Mouse (Mus musculus) CH12.LX (cell line): ENCODE measurements around the gene Phkg1. TPM values are rescaled to one million over a fixed set of nuclear protein-coding genes. Genes with fewer than 3 reads are reported as not detected.

Source experiments
- DNase-seq: peaks from one replicate; pipeline ENCODE4 v3.0.0-alpha.2; 2013; ENCODE audit errors: extremely low read depth
- H3K27ac ChIP-seq: 2 replicates; pipeline ENCODE4 v1.5.1; 2012; ENCODE audit warnings: low read depth, mild to moderate bottlenecking, control low read depth, moderate library complexity; ENCODE audit not compliant: insufficient read depth
- H3K27me3 ChIP-seq: replicated peaks from 2 replicates; pipeline ENCODE3; 2012; ENCODE audit warnings: inconsistent platforms
- H3K36me3 ChIP-seq, 2 experiments: replicated peaks in 1 of 2; 2 replicates each; pipeline versions ENCODE3 to v1.6.1; 2012; ENCODE audit warnings: inconsistent platforms in 1 of 2, low read length in 1 of 2, mild to moderate bottlenecking in 1 of 2, mixed read lengths in 1 of 2, moderate library complexity in 1 of 2; ENCODE audit not compliant: control insufficient read depth in 1 of 2, insufficient read depth in 1 of 2
- H3K4me1 ChIP-seq, 2 experiments: 2 replicates each; pipeline ENCODE4 v1.6.1; 2012; ENCODE audit warnings: inconsistent platforms in 1 of 2, moderate library complexity in 1 of 2; ENCODE audit not compliant: insufficient read depth in 2 of 2, control insufficient read depth in 1 of 2
- H3K4me2 ChIP-seq: 2 replicates; pipeline ENCODE4 v1.6.1; 2012; ENCODE audit warnings: low read depth, mild to moderate bottlenecking, control low read depth; ENCODE audit not compliant: poor library complexity, insufficient read depth, severe bottlenecking
- H3K4me3 ChIP-seq, 3 experiments: fragments of 150-350 bp in 1 of 3; sonication (generic) in 1 of 3; replicated peaks in 1 of 3; 2 replicates each; pipeline versions ENCODE3 to v1.5.1; 2011 to 2012; ENCODE audit warnings: low read depth in 2 of 3, low read length in 2 of 3, mild to moderate bottlenecking in 2 of 3, moderate library complexity in 2 of 3, control low read depth in 1 of 3, improper control_type of control experiment in 1 of 3, inconsistent platforms in 1 of 3, mixed read lengths in 1 of 3; ENCODE audit not compliant: poor library complexity in 1 of 3
- H3K79me2 ChIP-seq: replicated peaks from 2 replicates; pipeline ENCODE4 v1.6.1; 2012; ENCODE audit warnings: mild to moderate bottlenecking, moderate library complexity; ENCODE audit not compliant: control insufficient read depth, poor library complexity, insufficient read depth, severe bottlenecking; ENCODE audit errors: extremely low read depth
- H3K9ac ChIP-seq: 2 replicates; pipeline ENCODE4 v1.6.1; 2012; ENCODE audit warnings: low read depth, mild to moderate bottlenecking, control low read depth, moderate library complexity; ENCODE audit not compliant: insufficient read depth
- H3K9me3 ChIP-seq: replicated peaks from 2 replicates; pipeline ENCODE3; 2012; ENCODE audit warnings: low read length, inconsistent platforms, mixed read lengths
- BHLHE40 ChIP-seq: IDR thresholded peaks from 2 replicates; pipeline ENCODE4 v1.6.1; 2011; ENCODE audit warnings: mild to moderate bottlenecking, low read depth, low read length, improper control_type of control experiment
- CHD1 ChIP-seq: IDR thresholded peaks from 2 replicates; pipeline ENCODE4 v1.6.1; 2012; ENCODE audit warnings: low read depth, low read length, improper control_type of control experiment, inconsistent platforms
- EP300 ChIP-seq: IDR thresholded peaks from 2 replicates; pipeline ENCODE4 v1.6.1; 2011; ENCODE audit warnings: low read length, improper control_type of control experiment
- ETS1 ChIP-seq: conservative IDR thresholded peaks from 2 replicates; pipeline ENCODE4 v1.6.1; 2012; ENCODE audit warnings: low read depth, mild to moderate bottlenecking, inconsistent platforms, low read length, improper control_type of control experiment, moderate library complexity
- IRF4 ChIP-seq: IDR thresholded peaks from 2 replicates; pipeline ENCODE4 v1.6.1; 2014; ENCODE audit warnings: low read depth, mild to moderate bottlenecking, inconsistent platforms, low read length, improper control_type of control experiment
- JUN ChIP-seq: IDR thresholded peaks from 2 replicates; pipeline ENCODE4 v1.6.1; 2011; ENCODE audit warnings: low read depth, mild to moderate bottlenecking, low read length, improper control_type of control experiment, moderate library complexity; ENCODE audit not compliant: insufficient read depth
- KAT2A ChIP-seq: IDR thresholded peaks from 2 replicates; pipeline ENCODE4 v1.6.1; 2012; ENCODE audit warnings: low read length, improper control_type of control experiment, inconsistent platforms; ENCODE audit not compliant: insufficient replicate concordance
- MAFK ChIP-seq: IDR thresholded peaks from 2 replicates; pipeline ENCODE4 v1.6.1; 2011; ENCODE audit warnings: low read length, improper control_type of control experiment; ENCODE audit not compliant: insufficient replicate concordance
- MAX ChIP-seq: IDR thresholded peaks from 2 replicates; pipeline ENCODE4 v1.6.1; 2011; ENCODE audit warnings: low read length, improper control_type of control experiment
- MYC ChIP-seq: IDR thresholded peaks from 2 replicates; pipeline ENCODE4 v1.6.1; 2011; ENCODE audit warnings: low read depth, mild to moderate bottlenecking, improper control_type of control experiment, low read length
- NELFE ChIP-seq: IDR thresholded peaks from 2 replicates; pipeline ENCODE4 v1.6.1; 2011; ENCODE audit warnings: low read depth, low read length, improper control_type of control experiment
- POLR2A ChIP-seq: IDR thresholded peaks from 2 replicates; pipeline ENCODE4 v1.6.1; 2011; ENCODE audit warnings: low read depth, mild to moderate bottlenecking, improper control_type of control experiment, low read length
- RCOR1 ChIP-seq: conservative IDR thresholded peaks from 2 replicates; pipeline ENCODE4 v1.6.1; 2012; ENCODE audit warnings: low read depth, mild to moderate bottlenecking, inconsistent platforms, low read length, improper control_type of control experiment
- SMC3 ChIP-seq: IDR thresholded peaks from 2 replicates; pipeline ENCODE4 v1.6.1; 2011; ENCODE audit warnings: low read depth, low read length, improper control_type of control experiment
- TBP ChIP-seq: conservative IDR thresholded peaks from 2 replicates; pipeline ENCODE4 v1.6.1; 2011; ENCODE audit warnings: low read depth, low read length, improper control_type of control experiment
- TCF12 ChIP-seq: IDR thresholded peaks from 2 replicates; pipeline ENCODE4 v1.6.1; 2014; ENCODE audit warnings: low read depth, mild to moderate bottlenecking, inconsistent platforms, low read length, improper control_type of control experiment
- UBTF ChIP-seq: IDR thresholded peaks from 2 replicates; pipeline ENCODE4 v1.6.1; 2012; ENCODE audit warnings: low read depth, mild to moderate bottlenecking, inconsistent platforms, low read length, improper control_type of control experiment, moderate library complexity
- USF1 ChIP-seq: IDR thresholded peaks from 2 replicates; pipeline ENCODE4 v1.6.1; 2014; ENCODE audit warnings: low read depth, mild to moderate bottlenecking, inconsistent platforms, low read length, improper control_type of control experiment
- ZNF384 ChIP-seq: IDR thresholded peaks from 2 replicates; pipeline ENCODE4 v1.6.1; 2012; ENCODE audit warnings: low read depth, low read length, improper control_type of control experiment, inconsistent platforms
- dilution Hi-C: fragments of 300-500 bp; cut with MboI; formaldehyde crosslinking; loops from 2 replicates; pipeline ENCODE4 v1.14.3; 2020; ENCODE audit warnings: low sequenced_read_pairs; ENCODE audit not compliant: extremely low pct_unique_long_range_greater_than_20kb, extremely low pct_ligation_motif_present
- in situ Hi-C: fragments of 300-500 bp; cut with MboI; formaldehyde crosslinking; loops from 3 replicates; pipeline ENCODE4 v1.14.3; 2019; ENCODE audit warnings: low sequenced_read_pairs, low pct_ligation_motif_present, low pct_unique_long_range_greater_than_20kb, mixed read lengths
- polyA plus RNA-seq: library from polyadenylated mRNA; unstranded; fragments of >175 nt; gene quantifications from 2 replicates; pipeline ENCODE4 v1.2.1, GENCODE M21; 2012; ENCODE audit warnings: low read depth; ENCODE audit not compliant: insufficient read length
- total RNA-seq, 2 experiments: library from RNA; depleted of rRNA; stranded (reverse); fragments of 300-350 nt in 1 of 2; fragments of >200 nt in 1 of 2; gene quantifications; 2 replicates each; pipeline ENCODE4 v1.2.3; 2012 to 2014

Phkg1 gene
- total and polyA plus RNA-seq, 3 experiments, result 0.21 to 0.61 (median 0.23) TPM

DNA sequence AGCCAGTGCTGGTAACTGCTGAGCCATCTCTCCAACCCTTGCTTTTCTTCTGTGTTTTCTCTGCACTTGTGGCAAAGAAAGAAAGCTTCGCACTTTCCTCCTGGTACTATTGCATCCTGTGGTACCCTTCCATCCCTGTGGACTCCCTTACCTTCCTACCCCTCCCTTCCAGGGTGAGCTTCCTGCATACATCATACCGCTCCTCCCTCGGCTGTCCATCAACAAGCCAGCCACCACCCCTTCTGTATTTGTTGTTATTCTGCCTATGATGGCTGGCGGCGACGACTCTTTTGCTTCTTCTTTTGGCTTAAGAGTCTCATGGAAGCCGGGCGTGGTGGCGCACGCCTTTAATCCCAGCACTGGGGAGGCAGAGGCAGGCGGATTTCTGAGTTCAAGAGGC is 23.3 kb downstream of the Phkg1 start:
- Histone ChIP-seq H3K4me3 (no peak overlapping the region), H3K27ac (no peak overlapping the region), H3K4me2 (no peak overlapping the region), H3K4me1 (no peaks in the 10 kb centered on the region), H3K36me3 (peaks cover 0 to 2% of the 10 kb centered on the region in 2 experiments), H3K9me3 (no peaks in the 10 kb centered on the region), H3K79me2 (no peaks in the 10 kb centered on the region), H3K9ac (no peak overlapping the region), H3K27me3 (no peaks in the 10 kb centered on the region)
- in situ Hi-C loops, result no loop called here
- DNase-seq, result no peak
- dilution Hi-C loops, result no loop called here
- TF ChIP-seq ETS1 (no peak), SMC3 (no peak), MAFK (no peak), UBTF (no peak), KAT2A (no peak), BHLHE40 (no peak), JUN (no peak), TCF12 (no peak), CHD1 (no peak), TBP (no peak), USF1 (no peak), ZNF384 (no peak), NELFE (no peak), POLR2A (no peak), MAX (no peak), RCOR1 (no peak), EP300 (no peak), MYC (no peak), IRF4 (no peak)

DNA sequence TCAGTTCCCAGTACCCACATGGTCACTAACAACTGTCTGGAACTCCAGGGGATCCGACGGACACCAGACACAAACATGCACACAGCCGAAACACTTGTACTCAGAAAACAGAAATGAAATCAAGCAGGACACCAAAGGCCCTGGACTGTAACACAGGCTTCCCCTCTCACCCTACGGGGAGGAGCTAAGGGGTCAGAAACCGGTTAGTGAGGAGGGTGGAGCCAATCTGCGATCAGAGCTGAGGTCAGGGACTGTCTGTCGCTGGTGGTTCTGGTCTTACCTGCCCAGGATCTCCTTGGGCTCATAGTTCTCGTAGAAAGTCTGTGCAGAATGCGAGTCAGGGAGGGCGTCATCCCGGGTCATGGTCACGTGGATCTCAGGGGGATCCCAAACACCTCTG is 24.4 kb downstream of the Phkg1 start:
- no peaks in the 10 kb centered on the region for H3K79me2 ChIP-seq
- H3K36me3 ChIP-seq, result no peaks in the 10 kb centered on the region
- no peak overlapping the region for H3K9ac ChIP-seq
- in situ Hi-C loops, result no loop called here
- TF ChIP-seq IRF4, result no peak
- H3K27me3 ChIP-seq, result no peaks in the 10 kb centered on the region
- H3K27ac ChIP-seq, result no peak overlapping the region
- H3K4me3 ChIP-seq, result no peak overlapping the region
- DNase-seq, result no peak
- H3K9me3 ChIP-seq, result no peaks in the 10 kb centered on the region
- dilution Hi-C loops, result no loop called here
- H3K4me2 ChIP-seq, result no peak overlapping the region
- H3K4me1 ChIP-seq, result no peaks in the 10 kb centered on the region
